Mouse (Mus musculus): Measurements from ENCODE around the gene Rere. TPM values are rescaled to one million over a fixed set of nuclear protein-coding genes. Genes with fewer than 3 reads are reported as not detected.
"Not testable (repeated sequence)": the region's sequence is repeated elsewhere in the genome, so short reads cannot be mapped to it uniquely, and the experiment has no call there.

Gene Rere
- total and polyA plus RNA-seq, 3 experiments = 3.1 to 36.5 (median 8.7) TPM

GRCm38 (mm10) chr4:150598686-150599085 lies 317.2 kb downstream of the Rere start:
- Histone ChIP-seq H3K9me3 (replicated peaks; ENCODE audit: low read length) (no peaks in the 10 kb centered on the region), H3K9ac (ENCODE audit: insufficient read depth, low read depth) (no peak overlapping the region), H3K4me2 (ENCODE audit: insufficient read depth, low read depth, poor library complexity, severe bottlenecking) (no peak overlapping the region), H3K4me3 (replicated peaks in 1 of 3; ENCODE audit: low read depth in 2 of 3, low read length in 2 of 3, poor library complexity in 1 of 3) (no peak overlapping the region), H3K27ac (ENCODE audit: insufficient read depth, low read depth) (no peak overlapping the region), H3K36me3 (replicated peaks in 1 of 2; ENCODE audit: control insufficient read depth in 1 of 2, insufficient read depth in 1 of 2, low read length in 1 of 2) (peaks cover 0 to 49% of the 10 kb centered on the region in 2 experiments), H3K79me2 (replicated peaks; ENCODE audit: control insufficient read depth, extremely low read depth, insufficient read depth, poor library complexity, severe bottlenecking) (no peaks in the 10 kb centered on the region), H3K4me1 (ENCODE audit: control insufficient read depth in 1 of 2, insufficient read depth in 2 of 2) (peaks cover 0 to 21% of the 10 kb centered on the region in 2 experiments; a peak in 2 of 4 replicates), H3K27me3 (replicated peaks) (no peaks in the 10 kb centered on the region)
- dilution Hi-C loops (cut with MboI; ENCODE audit: extremely low pct_ligation_motif_present, extremely low pct_unique_long_range_greater_than_20kb, low sequenced_read_pairs) (no loop called here), in situ Hi-C loops (cut with MboI; ENCODE audit: low pct_ligation_motif_present, low pct_unique_long_range_greater_than_20kb, low sequenced_read_pairs) (no loop called here)
- DNase-seq (ENCODE audit: extremely low read depth) = no peak
- TF ChIP-seq ZNF384 (IDR thresholded peaks at IDR 0.05; ENCODE audit: low read depth, low read length) (no peak), CHD2 (IDR thresholded peaks at IDR 0.05; ENCODE audit: low read length) (no peak), E2F4 (IDR thresholded peaks at IDR 0.05; ENCODE audit: insufficient replicate concordance, low read depth, low read length) (no peak)

GRCm38 (mm10) chr4:150599119-150599992 lies 317.9 kb downstream of the Rere start:
- H3K4me3 ChIP-seq (replicated peaks in 1 of 3; ENCODE audit: low read depth in 2 of 3, low read length in 2 of 3, poor library complexity in 1 of 3) = no peak overlapping the region
- H3K4me2 ChIP-seq (ENCODE audit: insufficient read depth, low read depth, poor library complexity, severe bottlenecking) = no peak overlapping the region
- peaks cover 0 to 53% of the 10 kb centered on the region in 2 experiments for H3K36me3 ChIP-seq (replicated peaks in 1 of 2; ENCODE audit: control insufficient read depth in 1 of 2, insufficient read depth in 1 of 2, low read length in 1 of 2)
- peaks cover 0 to 15% of the 10 kb centered on the region in 2 experiments; a peak in 2 of 4 replicates for H3K4me1 ChIP-seq (ENCODE audit: control insufficient read depth in 1 of 2, insufficient read depth in 2 of 2)
- dilution Hi-C loops (cut with MboI; ENCODE audit: extremely low pct_ligation_motif_present, extremely low pct_unique_long_range_greater_than_20kb, low sequenced_read_pairs) = no loop called here
- no peak overlapping the region for H3K9ac ChIP-seq (ENCODE audit: insufficient read depth, low read depth)
- H3K79me2 ChIP-seq (replicated peaks; ENCODE audit: control insufficient read depth, extremely low read depth, insufficient read depth, poor library complexity, severe bottlenecking) = no peaks in the 10 kb centered on the region
- H3K27ac ChIP-seq (ENCODE audit: insufficient read depth, low read depth) = no peak overlapping the region
- no peak for DNase-seq (ENCODE audit: extremely low read depth)
- no peaks in the 10 kb centered on the region for H3K27me3 ChIP-seq (replicated peaks)
- TF ChIP-seq BHLHE40 (IDR thresholded peaks at IDR 0.05; ENCODE audit: low read depth, low read length) (no peak), NELFE (IDR thresholded peaks at IDR 0.05; ENCODE audit: low read depth, low read length) (no peak), MAX (IDR thresholded peaks at IDR 0.05; ENCODE audit: low read length) (no peak), RCOR1 (conservative IDR thresholded peaks at IDR 0.05; ENCODE audit: low read depth, low read length) (no peak), SMC3 (IDR thresholded peaks at IDR 0.05; ENCODE audit: low read depth, low read length) (no peak), HCFC1 (IDR thresholded peaks at IDR 0.05; ENCODE audit: low read depth, low read length) (no peak), USF2 (conservative IDR thresholded peaks at IDR 0.05; ENCODE audit: low read depth, low read length) (no peak), KAT2A (IDR thresholded peaks at IDR 0.05; ENCODE audit: insufficient replicate concordance, low read length) (no peak), POLR2A (IDR thresholded peaks at IDR 0.05; ENCODE audit: low read depth, low read length) (no peak)
- no peaks in the 10 kb centered on the region for H3K9me3 ChIP-seq (replicated peaks; ENCODE audit: low read length)
- in situ Hi-C loops (cut with MboI; ENCODE audit: low pct_ligation_motif_present, low pct_unique_long_range_greater_than_20kb, low sequenced_read_pairs) = no loop called here

- in situ Hi-C loops (cut with MboI; ENCODE audit: low pct_ligation_motif_present, low pct_unique_long_range_greater_than_20kb, low sequenced_read_pairs); H3K79me2 ChIP-seq (replicated peaks; ENCODE audit: control insufficient read depth, extremely low read depth, insufficient read depth, poor library complexity, severe bottlenecking): not testable (repeated sequence)
These were observed 319.1 kb downstream of the Rere start for GRCm38 (mm10) chr4:150600503-150600902.

More at GRCm38 (mm10) chr4:150600503-150600902, 319.1 kb downstream of the Rere start:
- H3K27me3 ChIP-seq (replicated peaks); H3K27ac ChIP-seq (ENCODE audit: insufficient read depth, low read depth); dilution Hi-C loops (cut with MboI; ENCODE audit: extremely low pct_ligation_motif_present, extremely low pct_unique_long_range_greater_than_20kb, low sequenced_read_pairs); DNase-seq (ENCODE audit: extremely low read depth); H3K4me1 ChIP-seq (ENCODE audit: control insufficient read depth in 1 of 2, insufficient read depth in 2 of 2); H3K4me3 ChIP-seq (replicated peaks in 1 of 3; ENCODE audit: low read depth in 2 of 3, low read length in 2 of 3, poor library complexity in 1 of 3); H3K9ac ChIP-seq (ENCODE audit: insufficient read depth, low read depth); H3K9me3 ChIP-seq (replicated peaks; ENCODE audit: low read length); H3K4me2 ChIP-seq (ENCODE audit: insufficient read depth, low read depth, poor library complexity, severe bottlenecking): not testable (repeated sequence)
- H3K36me3 ChIP-seq (replicated peaks in 1 of 2; ENCODE audit: control insufficient read depth in 1 of 2, insufficient read depth in 1 of 2, low read length in 1 of 2) = peaks cover 0 to 60% of the 10 kb centered on the region in 2 experiments

Data from CH12.LX (cell line).